Mouse (Mus musculus) adrenal gland, postnatal 10 days (tissue): ENCODE results near the gene Abcd3. TPM values are rescaled to one million over a fixed set of nuclear protein-coding genes. Genes with fewer than 3 reads are reported as not detected.

Experiments used
- DNase-seq: peaks from one replicate; pipeline ENCODE4 v3.0.0; 2021; ENCODE audit warnings: mixed read lengths
- long read RNA-seq, 2 experiments: library from polyadenylated mRNA; stranded (forward); transcript quantifications; one replicate each; pipeline ENCODE4 v2.0.0; 2021
- total RNA-seq, 2 experiments: library from RNA; stranded (reverse); gene quantifications; 2 replicates each; pipeline ENCODE4 v1.2.3; 2021

Abcd3 gene
- 100 to 1,000 TPM; 170 to 171 TPM for total RNA-seq
- long read RNA-seq, experiment 1, transcript Abcd3-201 (23 exons, 3,489 nt), result major isoform, 223 of 273 reads
- long read RNA-seq, experiment 1, partial matches to known transcripts, result 11 of 273 reads
- long read RNA-seq, experiment 1, other reads (novel, unspliced or antisense), result 35 of 273 reads
- long read RNA-seq, experiment 2, transcript Abcd3-201 (23 exons, 3,489 nt), result major isoform, 134 of 170 reads
- long read RNA-seq, experiment 2, partial matches to known transcripts, result 7 of 170 reads
- long read RNA-seq, experiment 2, other reads (novel, unspliced or antisense), result 27 of 170 reads

DNA sequence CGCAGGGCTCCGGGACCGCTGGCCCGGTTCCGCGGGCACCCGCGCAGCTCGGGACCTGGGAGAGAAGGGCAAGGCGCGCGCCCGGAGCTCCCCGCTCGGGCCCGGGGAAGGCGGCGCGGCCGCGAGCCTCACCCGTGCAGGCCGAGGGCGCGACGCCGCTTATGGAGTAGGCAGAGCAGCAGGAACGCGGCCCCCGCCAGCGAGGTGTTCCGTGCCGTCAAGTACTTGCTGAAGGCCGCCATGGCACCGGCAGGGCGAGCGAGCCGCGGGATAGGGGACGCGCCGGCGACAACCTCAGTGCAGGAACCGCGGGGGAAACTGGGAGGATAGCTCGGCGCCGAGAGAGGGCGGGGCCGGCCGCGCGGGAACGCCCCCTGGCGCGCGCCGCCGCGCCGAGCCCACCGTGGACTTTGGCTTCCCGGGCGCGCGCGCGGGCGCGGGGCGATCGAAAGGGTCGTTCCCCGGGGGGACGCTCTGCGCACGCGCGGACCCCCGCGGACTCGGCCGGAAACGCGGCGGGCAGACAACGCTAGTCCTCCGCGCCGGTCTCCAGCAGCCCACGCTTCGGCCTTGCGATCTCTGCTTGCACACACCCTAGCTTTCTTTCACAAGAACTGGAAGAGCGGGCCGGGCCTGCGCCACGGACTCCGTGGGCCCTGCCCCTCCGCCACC is at the start of gene Abcd3:
TSS of gene Abcd3 (minus strand) at position 426 of the 672 bp plus-strand sequence.
- peak; percentile 92 for DNase-seq

DNA sequence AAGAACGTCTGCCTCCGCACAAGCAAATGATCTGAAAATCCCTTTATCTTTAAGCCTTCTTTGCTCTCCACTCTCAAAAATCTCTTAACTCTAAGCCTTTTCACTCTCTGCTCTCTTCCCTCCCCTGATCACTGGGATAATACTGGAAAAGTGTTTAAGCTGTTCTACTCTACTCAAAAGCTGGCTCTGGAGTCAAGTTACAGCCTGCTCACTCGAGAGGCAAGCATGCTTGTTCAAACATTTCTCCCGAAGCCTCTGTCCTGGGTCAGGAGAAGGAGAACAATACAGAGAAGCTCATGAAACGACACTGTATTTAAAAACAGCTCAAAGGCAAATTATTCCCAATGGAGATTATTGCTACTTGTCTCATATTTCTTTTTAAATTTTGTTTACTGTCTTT is 44.0 kb upstream of the Abcd3 start:
- DNase-seq, result no peak

DNA sequence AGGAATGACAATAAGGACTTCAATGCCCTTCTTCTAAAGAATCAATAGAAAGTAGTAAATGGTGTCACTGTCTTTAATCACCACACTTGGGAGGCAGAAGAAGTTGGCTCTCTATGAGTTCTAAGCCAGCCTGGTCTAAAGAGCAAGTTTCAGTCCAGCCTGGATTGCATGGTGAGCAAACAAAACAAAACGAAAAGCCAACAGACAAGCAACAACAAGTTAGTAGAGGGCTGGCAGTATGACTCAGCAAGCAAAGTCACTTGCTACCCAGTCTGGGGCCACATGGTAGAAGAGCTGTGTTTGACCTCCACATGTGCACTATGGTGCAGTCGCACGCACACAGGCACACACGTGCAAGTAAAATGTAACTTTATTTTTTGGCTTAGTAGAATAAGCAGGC is 41.0 kb upstream of the Abcd3 start:
- DNase-seq, result no peak

DNA sequence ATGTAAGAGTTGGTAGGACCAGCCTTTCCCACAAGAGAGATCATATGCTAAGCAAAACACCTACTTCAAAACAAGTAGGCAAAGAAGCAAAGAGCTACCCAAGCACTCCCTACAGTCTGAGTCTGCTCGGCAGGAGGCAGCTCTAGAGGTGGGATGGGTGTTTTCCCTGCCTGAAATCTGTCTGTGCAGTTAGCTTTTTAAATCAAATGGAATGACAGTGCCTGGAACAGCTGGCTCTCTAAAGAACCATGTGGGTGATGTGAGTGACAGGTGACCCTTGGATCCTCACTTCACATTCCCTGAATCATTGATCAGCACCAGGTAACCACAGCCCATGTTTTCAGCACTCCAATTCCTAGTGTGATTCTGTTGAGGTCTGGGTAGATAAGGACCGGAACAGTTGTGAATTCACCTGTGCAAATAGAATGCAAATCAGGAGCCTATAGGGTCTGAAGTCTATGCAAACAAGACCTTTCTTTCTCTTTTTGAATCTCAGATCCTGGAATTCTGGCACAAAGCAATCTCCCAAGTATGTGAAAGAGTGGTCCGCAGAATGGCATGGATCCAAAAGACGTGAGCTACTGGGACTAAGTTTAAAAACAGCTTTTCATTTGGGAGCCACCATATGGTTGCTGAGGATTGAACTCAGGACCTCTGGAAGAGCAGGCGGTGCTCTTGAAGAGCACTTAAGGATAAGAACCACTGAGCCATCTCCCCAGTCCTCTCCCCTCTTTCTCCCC is 38.8 kb upstream of the Abcd3 start:
- no peak for DNase-seq

DNA sequence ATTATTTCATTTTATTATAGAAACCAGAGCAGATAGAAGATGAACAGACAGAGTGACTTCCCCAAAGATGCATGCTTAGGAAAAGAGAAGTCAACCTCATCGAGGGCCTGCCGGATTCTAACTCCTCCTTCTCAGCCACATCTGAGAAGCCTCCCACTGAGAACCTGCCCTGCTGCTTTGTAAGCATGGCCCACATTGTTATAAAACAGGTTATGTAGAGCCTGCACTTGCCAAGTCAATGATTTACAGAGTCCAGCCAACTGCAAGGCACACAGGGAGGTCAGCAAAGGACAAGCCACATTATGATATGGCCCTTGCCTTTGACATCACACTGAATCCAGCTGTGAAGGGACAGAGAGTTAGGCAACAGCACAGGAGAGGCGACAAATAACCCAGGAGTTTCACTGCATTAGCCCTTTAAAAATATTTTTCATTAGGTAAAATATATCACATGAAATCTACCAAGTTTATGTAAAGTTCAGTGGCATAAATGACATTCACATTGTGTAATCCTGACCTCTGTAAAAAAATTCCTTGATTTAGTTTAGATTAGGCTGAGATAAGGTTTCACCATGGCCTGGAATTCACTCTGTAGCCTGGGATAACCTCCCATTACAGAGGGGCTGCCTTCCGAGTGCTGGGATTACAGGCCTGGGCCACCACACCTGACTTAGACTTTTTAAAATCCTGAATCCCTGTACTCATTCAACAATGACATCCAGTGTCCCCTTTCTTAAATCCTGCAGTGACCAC is 37.1 kb upstream of the Abcd3 start:
- DNase-seq, result peak; percentile 19

DNA sequence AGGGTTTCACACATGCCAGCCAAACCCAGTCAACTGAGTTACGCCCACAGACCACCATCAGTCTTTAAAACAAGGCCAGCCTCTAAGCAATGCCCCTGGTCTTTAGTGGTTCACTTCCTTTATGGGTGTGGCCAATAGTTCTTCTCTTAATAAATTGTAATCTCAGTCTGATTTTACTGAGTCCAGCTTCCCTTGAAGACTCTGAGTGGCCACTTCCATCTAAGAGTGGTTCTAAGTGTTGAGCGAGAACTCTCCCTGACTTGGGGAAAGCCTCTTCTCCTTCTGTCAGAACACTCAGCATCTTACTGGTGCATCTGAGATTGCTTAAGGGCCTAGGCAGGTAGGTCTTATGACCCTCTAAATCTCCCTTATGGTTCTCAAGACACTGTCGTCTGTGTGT is 35.9 kb upstream of the Abcd3 start:
- DNase-seq, result no peak

DNA sequence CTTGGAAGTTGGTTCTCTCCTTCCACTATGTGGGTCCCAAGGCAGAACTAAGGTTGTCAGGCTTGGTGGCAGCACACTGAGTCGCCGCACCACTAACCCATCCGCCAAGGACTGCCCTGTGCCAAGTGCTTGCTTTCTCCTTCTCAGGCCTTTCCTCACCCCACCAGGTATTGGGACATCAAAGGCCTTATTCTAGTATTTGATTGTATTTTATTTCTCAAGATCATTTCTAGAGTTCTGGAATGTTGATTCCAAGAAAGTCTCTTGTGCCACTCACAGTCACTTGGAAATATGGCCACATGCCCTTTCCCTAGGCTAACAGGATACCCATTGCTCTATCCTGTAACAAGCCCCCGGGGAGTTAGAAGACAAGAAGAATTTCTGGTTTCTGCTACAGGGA is 35.3 kb upstream of the Abcd3 start:
- DNase-seq, result peak; percentile 38

DNA sequence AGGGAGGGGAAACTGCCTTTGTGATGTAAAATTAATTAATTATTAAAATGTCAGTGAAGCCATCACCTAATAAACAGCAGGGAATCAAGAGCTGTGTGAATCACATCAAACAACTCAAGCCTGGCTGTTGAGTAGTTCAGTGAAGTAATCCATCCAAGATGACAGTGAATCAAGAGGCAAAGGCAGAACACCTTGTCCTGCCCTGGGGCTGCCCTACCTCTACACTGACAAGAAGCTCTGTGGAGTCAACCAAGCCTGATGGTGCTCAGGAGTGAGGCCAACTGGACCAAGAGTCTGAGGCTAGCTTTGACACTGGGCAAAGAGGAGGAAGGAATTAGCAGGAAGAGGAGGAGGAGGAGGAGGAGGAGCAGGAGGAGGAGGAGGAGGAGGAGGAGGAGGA is 32.2 kb upstream of the Abcd3 start:
- no peak for DNase-seq

DNA sequence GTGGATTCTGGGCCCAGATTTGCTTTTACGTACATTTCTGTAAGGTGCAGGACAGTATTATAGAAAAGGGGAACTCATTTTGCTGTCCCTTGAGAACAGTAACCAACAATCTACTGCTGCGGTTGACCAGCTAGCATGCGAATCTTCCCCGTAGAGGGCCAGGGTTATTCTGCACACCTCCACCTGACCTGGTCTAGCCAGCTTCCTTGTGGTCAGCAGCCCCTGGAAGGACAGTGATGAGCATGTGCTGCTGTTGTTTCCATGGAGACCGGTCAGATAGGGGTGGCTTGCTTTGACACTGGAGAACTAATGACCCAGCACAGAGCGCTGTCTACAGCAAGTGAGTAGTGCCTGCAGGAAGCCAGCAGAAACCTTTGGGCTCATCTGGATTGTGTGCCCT is 29.6 kb upstream of the Abcd3 start:
- DNase-seq, result no peak

DNA sequence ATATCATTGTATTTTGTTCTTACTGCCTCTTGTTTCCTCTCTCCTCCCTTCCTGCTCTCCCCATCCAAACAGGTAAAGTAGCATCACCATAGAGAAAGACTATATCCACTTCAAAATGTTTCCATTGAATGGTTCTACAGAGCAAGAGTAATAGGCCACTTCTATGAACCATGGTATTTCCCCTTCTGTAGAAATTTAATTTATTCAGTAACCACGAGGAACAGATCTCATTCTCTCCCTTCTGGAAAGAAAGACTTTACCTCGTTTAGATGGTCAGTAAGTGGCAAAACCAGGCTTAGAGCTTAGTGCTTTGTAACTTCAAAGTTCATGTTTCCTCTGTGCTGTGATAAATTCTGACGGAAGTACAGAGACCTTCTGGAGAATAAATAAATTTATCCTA is 28.9 kb upstream of the Abcd3 start:
- no peak for DNase-seq

DNA sequence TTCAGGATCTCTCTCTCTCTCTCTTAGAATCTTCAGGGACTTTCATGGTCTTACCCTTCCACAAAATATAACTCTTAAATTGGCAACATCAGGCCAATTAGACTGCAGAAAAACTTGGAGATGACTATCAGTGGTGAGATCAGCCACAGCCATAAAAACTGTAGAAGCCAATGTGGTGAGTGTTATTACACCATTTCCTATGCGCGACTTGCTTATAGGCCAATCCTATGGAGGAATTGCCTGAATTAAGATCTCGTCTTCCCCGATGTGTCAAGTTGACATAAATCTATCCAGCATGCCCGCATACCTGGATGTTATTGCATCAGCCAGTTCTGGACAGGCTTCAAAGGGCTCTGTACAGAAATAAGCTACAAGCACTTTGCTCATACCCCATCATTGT is 28.2 kb upstream of the Abcd3 start:
- no peak for DNase-seq

DNA sequence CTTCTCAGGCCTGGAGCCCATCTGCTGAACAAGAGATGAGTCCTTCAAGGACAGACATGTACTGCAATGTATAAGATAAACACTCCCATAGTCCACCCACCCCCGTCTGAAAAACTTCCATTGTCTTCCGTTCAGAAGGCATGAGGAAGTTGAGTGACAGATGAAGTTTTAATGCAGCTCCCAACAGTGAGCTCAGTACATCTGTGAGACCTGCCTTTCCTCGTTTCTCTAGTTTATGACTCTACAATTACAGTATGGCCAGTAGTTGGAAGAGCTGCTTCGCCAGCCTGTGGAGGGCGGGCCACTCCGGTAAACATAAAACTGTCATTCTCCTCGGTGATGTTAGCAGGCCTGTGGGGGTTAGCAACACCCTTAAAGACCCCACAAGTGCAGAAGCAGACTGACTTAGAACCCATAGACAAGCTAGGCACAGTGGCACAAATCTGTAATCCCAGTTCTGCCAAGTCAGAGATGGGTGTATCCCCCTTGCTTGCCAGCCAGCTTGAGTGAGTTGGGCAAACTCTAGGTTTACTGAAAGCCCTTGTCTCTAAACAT is 27.3 kb upstream of the Abcd3 start:
- no peak for DNase-seq

DNA sequence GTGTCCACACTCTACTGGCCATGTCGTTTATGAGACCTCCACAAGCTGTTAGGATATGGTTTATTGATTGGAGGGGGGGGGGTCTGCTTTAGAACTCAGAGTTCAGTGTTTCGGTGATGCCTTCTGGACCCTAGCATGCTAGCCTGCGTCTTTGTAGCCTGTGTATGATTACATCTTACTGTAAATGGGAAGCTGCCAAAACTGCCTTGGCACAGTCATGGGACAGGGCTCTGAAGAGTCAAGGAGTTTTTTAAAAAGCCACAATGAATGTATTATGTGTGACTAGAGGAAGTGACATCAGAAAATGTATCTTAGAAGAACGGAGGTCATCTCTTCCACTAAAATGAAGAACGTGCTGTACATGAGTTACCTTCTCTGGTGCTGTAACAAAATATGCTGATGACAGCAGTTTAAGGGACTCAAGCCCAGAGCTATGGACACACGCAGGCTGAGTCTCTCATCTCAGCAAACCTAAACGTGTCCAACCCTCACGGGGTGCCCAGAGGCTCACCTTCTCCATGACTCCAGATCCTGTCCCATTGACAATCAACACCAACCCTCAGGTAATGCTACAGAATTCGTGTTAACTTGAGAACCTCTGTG is 26.4 kb upstream of the Abcd3 start:
- peak; percentile 26 for DNase-seq

DNA sequence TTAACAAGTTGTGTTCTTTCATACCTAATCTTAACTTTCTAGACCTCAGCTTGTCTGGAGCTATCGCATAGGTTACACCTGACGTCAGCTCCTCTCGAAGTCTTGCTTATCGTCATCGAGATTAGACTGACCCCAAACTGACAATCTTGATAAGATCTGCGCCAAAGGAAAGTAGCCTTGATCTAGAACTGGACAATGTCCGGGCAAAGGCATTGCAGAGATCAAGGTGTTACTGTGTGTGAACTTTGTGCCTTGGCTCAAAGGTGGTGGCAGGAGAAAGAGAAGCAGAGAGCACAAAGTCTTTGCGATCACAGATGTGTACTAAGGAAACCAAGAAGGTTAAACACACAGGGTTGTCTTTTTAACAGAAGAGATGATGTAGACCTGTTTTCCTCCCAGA is 25.2 kb upstream of the Abcd3 start:
- DNase-seq, result no peak

DNA sequence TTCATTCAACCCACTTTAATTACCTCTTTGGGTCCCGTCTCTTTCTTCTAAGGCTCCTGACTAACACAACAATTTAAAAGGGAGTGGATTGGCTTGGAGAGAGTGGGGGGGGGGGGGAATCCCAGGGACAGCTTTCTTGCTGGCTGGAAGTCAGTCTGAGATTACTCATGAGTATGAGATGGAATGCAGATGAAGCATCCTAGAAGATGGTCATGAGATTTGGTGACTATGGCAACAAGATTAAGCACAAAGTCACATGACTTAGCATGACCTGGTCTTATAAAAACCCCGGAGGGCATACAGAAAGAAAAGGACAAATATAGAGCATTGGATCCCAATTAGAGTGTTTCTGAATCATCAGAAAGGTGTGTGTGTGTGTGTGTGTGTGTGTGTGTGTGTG is 19.6 kb upstream of the Abcd3 start:
- no peak for DNase-seq

DNA sequence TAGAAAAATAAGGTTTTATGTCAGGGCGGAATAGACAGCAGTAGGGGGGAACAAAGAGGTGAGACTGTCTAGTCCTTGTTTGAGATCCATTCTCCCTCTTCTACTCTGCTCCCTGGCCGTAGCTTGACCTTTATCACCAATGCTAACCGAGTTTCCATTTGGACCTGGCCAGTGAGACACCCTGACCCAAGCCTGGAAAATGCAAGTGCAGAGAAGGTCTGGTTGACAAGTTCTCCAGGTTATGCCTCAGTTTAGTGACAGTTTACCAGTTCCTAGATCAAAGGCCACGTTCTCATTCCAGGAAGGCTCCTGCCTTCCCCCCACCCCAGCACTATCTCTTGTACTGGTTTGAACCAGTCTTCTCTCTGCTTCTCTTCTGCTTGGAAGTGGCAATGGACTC is 19.1 kb upstream of the Abcd3 start:
- DNase-seq, result no peak

DNA sequence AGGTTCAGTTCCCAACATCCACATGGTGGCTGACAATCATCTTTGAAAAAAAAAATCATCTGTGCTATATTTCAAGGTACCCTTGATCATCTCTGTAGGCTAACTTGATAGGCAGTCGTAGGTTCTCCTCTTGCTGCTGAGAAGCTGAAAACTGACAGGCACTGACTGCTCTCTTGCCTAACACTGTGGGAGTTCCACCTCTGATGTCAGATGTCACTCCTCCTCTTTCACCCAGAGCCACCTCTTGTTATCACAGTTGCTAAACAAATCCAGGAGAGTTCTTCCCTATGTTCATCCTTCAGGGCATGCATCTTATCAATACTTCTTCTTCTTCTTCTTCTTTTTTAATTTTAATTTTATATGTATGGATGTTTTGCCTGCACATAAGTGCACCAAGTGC is 10.0 kb upstream of the Abcd3 start:
- no peak for DNase-seq

DNA sequence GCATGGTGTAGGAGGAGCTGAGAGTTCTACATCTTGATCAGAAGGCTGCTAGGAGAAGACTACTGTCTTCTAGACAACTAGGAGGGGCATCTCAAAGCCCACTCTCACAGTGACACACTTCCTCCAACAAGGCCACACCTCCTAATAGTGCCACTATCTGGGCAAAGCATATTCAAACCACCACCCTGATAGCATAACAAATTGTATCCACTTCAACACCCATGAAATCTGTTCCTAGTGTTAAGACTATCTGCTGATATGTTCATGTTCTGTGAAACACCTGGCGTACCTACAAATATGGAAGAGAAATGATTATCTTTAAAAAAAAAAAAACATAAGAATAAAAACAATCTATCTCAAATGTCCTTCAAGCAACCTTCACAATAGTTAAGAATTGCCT is 9.2 kb upstream of the Abcd3 start:
- no peak for DNase-seq

DNA sequence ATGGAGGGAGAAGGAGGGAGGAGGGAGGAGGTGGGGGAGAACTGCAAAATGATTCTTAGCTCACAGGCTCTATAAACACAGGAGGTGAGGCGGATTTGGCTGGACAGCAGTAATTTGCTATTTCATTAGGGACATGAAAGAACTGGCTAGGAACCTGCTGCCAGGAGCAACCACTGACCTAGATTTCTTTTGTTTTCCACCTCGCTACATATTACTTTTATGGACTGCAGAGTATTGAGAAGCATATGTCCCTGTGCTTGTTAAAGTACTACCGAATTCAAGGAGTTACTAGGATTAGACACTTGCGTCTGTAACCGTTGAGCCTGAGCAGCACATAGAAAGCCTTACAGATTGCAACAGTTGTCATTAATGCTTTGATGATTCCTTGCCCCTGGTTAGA is 7.5 kb upstream of the Abcd3 start:
- no peak for DNase-seq

DNA sequence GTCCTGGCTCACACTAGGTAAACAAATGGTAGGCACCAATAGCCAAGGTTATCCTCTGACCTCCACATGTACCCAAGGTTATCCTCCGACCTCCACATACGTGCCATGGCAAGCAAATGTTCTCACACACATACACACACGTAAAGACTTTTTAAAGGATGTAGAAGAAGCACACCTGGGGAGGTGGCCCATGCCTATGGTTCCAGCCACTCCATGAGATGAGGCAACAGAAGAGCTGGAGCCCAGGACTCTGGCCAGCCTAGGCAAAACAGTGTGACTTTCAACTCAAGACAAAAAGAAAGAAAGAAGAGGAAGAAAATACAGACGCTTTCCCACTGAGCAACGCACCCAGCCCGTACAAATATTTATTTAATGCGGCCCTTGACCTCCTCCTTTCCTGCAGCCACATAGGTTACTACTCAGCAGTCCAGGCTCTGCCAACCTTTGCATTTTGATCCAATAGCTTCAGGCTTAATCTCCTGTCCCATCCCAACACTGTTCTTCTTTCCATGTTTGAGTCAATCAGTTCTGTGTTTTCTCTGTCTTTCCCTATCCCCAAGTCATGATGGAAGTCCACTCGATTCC is 6.5 kb upstream of the Abcd3 start:
- DNase-seq, result no peak

DNA sequence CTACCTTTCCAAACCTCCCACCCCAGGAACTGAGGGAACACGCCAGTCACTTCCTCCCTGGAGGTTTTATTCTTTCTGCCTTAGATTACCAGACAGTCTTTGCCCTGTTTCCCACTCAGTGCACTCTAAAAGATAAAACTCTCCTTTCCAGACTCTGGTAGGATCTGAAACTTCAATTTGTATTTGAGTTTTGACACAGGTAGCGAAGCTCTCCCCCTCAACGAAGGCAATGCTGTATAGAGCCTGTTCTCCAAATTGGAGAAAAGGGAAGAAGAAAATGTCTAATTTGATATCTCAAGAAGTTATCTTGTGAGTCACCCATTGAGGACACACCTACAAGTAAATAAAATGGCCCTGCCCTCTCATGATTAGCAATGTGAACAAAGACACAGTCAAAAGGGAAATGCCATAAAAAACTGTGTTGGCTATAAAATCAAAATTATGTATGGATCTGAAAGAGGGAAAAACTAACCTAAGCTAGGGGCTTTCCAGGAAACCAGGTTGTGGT is 4.6 kb upstream of the Abcd3 start:
- no peak for DNase-seq
